Mouse (Mus musculus) heart, embryonic 14.5 days (tissue): Measurements from ENCODE around the gene Lipi. TPM values are rescaled to one million over a fixed set of nuclear protein-coding genes. Genes with fewer than 3 reads are reported as not detected.

Source experiments
- polyA plus RNA-seq: library from polyadenylated mRNA; unstranded; fragments of >200 nt; fragmentation: Nextera tagmentation; extraction: Ambion mirVana; gene quantifications from 2 replicates; pipeline ENCODE4 v1.2.1, GENCODE M21; 2014

The Lipi gene
- polyA plus RNA-seq, 1 experiment from 2014 or later = not detected

Other genes with a start within 250 kb of the Lipi start
- 0.39 and 0.46 TPM in 2 replicates for gene Rbm11, start 6.8 kb upstream of the Lipi start, polyA plus RNA-seq
- 22.6 and 23.2 TPM in 2 replicates for gene Hspa13, start 181.0 kb upstream of the Lipi start, polyA plus RNA-seq